Mouse (Mus musculus) neural tube, embryonic 11.5 days (tissue): ENCODE measurements around the gene Anxa4. TPM values are rescaled to one million over a fixed set of nuclear protein-coding genes. Genes with fewer than 3 reads are reported as not detected.

Experiments used
- polyA plus RNA-seq: library from polyadenylated mRNA; unstranded; fragments of >200 nt; fragmentation: Nextera tagmentation; extraction: Ambion mirVana; gene quantifications from 2 replicates; pipeline ENCODE4 v1.2.1, GENCODE M21; 2014

Anxa4 gene
- polyA plus RNA-seq, 1 experiment from 2014 or later, result 6.9 TPM

Other genes starting within 250 kb of the Anxa4 start
- 0.35 and 0.64 TPM in 2 replicates for gene Asprv1, start 165.4 kb downstream of the Anxa4 start, polyA plus RNA-seq
- 21.2 and 24.8 TPM in 2 replicates for gene Mxd1, start 124.4 kb downstream of the Anxa4 start, polyA plus RNA-seq
- 115 and 130 TPM in 2 replicates for gene Snrnp27, start 109.1 kb downstream of the Anxa4 start, polyA plus RNA-seq
- 52.9 and 56.1 TPM in 2 replicates for gene Gmcl1, start 60.2 kb downstream of the Anxa4 start, polyA plus RNA-seq
- gene Aak1, start 55.9 kb upstream of the Anxa4 start, polyA plus RNA-seq, result 23.8 and 27.1 TPM in 2 replicates
- 83.2 and 91.5 TPM in 2 replicates for gene Nfu1, start 215.7 kb upstream of the Anxa4 start, polyA plus RNA-seq
- 18.0 and 18.1 TPM in 2 replicates for gene Gfpt1, start 249.3 kb upstream of the Anxa4 start, polyA plus RNA-seq